Mouse (Mus musculus): ENCODE results near the gene Mapk3.

The Mapk3 gene

DNA sequence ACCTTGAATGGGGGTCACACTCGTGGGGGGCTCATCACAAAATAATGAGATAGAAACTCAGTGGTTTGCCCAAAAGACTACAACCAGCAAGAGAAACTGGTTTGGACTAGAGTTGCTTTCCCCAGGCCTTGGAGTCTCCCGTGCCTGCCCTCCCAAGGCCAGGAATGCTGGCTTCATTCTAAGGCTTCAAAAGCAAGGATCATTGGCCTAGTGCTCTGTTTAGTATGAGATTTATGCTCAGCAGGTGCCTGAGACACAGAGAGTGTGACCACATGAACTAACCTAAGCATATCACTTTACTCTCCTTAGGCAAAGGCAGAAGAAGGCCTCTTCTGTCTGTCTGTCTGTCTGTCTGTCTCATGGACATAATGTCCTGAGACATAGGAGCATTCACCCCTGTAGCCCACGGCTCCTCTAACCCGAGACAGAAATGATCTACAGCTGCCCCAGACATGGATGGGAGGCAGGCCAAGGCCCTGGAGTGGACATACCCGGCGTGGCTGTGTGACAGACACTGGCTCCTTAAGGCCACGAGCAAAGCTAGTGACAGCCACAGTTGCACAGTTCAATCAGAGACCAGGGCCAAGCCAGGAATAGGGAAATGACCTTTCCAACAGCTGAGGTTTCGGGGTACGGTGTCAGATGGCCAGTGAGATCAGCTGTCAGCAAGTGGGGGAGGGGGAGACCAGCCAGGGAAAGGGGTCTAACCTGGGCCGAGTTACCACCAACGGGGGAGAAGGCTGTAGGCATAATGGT is 42.9 kb downstream of the Mapk3 start:
- DNase-seq (ENCODE audit: low spot score), result no peak

DNA sequence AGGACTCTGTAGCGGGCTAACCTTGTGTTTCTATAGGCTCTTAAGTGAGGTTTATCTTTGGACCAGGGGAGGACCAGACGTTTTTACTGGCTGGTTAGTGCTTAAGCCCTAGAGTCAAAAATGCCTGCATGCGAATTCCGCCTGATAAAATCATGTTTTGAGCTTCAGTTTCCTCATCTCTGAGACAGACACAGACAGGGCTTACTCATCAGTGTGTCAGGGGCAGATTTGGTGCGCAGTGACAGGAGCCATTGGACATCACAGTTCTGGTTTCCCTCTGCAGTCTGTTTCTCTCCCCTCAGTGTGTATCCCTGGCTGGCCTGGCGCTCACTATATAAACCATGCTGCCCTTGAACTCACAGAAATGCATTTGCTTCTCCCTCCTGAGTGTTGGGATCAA is 43.8 kb downstream of the Mapk3 start:
- no peak for DNase-seq (ENCODE audit: low spot score)

DNA sequence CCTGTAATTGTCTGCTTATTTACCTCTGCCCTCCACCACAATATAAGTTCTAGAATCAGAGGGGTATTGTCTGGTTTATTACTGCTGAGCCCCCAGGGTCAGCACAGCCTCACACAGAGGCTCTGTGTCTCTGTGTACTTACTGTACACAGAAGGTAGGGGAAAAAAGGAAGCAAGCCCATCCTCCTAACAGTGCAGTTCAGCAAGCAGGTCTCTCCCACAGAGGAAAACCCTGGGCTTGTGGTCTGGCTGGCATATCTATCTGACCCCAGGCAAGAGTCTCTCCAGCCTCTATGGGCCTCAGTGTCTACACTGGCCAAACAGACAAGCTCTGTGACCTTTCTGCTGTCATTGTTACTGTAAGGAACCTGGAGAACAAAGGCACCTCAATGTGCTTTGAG is 44.4 kb downstream of the Mapk3 start:
- DNase-seq (ENCODE audit: low spot score), result no peak

DNA sequence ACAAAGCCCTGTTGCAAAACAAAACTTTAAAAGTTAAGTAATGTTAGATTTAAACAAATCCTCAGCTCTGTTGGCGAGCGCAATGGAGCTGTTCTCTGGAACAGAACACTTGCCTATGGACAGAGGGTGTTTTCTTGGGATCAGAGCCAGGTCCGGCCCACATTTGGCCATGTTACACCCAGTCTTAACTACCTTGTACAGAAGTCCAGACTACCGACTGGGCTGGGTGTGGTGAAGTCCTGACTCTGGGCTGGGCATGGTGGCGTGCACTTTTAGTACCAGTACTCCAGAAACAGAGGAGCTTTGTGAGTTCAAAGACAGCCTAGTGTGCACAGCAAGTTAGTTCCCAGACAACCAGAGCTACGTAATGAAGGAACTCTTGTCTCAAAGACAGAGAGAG is 47.6 kb downstream of the Mapk3 start:
- no peak for DNase-seq (ENCODE audit: low spot score)

DNA sequence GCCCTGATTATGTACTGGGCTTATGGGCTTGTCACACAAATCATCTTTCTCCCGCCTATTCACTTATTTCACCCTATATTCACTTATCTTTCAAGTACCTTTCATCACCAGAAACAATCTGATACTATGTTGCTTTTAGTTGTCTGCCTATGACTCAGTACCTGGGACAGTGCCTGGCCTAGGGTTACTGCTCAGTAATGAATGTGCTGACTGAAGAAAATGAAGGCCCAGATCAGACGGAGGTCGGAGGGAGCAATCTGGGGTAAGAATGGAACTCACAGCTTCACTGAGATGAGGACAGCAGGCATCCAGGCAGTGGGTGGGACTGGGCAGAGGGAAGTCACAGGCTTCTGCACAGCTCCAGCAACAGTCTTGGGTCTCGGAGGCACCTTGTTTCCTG is 48.0 kb downstream of the Mapk3 start:
- DNase-seq (ENCODE audit: low spot score), result no peak

DNA sequence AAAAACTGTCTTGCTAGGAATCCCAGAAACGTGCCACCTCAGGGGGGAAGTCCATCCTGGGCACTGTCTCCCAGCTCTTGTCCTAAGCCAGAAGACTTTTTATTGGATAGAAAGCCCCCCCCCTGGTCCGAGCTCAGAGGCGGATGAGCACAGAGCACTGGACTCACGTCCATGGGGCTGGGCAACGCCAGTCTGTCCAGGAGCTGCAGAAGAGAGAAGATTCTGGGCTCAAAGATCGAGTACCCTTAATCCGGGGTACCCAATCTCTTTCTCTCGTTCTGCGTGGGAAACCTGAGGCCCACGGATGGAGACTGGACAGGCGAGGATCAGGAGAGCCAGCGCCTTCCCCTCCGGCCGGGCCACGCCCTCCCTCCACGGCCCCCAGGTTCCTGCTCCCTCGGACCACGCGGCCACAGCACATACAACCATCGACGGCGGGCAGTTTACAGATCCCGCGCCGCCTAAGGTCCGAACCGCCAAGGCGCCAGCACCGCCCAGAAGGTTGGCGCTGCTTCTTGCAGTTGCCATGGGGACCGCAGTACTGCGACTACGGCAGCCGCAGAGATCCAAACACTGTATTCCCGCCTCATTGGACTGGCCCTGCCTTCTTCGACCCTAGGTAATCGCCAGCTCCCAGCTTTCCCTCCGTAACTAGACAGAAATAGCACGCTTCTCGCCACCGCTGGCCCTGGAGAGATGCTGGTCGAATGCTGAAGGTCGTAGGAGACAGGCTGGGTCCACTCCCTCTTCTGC is 49.5 kb downstream of the Mapk3 start:
- peak; percentile 87 for DNase-seq (ENCODE audit: low spot score)

DNA sequence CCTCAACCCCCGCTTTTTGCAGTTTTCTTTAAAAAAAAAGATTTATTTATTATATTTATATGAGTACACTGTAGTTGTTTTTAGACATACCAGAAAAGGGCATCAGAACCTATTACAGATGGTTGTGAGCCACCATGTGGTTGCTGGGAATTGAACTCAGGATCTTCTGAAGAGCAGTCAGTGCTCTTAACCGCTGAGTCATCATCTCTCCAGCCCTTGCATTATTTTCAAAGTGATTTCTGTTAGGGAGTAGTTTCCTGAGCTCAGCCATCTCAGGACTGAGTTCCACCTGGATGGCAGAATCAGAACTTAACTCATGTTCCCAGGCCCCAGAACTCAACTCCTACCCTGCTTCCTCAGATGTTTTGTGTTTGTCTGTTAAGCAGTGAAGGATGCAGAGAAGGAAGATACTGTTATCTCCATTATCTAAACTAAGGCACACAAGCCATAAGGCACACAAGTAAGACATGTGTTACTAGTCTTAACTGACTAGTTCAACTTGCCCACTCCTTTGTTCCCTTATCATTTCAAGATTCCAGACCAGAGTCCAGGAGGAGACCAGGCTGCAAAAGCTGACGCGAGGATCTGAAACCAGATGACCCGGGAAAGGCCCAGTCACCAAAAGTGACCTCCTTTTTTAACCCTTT is 50.4 kb downstream of the Mapk3 start:
- DNase-seq (ENCODE audit: low spot score), result no peak
